In genomic region chr11:3583127-3583526, GRCm38 (mm10) we compare ENCODE assay signal across 23 mouse cellular contexts.
"Had no signal": no experiment of that assay in that cellular context is flagged by ENCODE, and none has a peak within 500 bp of the region (broad histone marks: within the 10 kb centered on the region; RNA-seq: fewer than 3 reads in every experiment).

No protein-coding gene starts in this region.

- H3K27me3 ChIP-seq: heart, embryonic 12.5 days; hindbrain, embryonic 12.5 days; intestine, embryonic 15.5 days; limb, embryonic 13.5 days; limb, embryonic 15.5 days had no signal

- H3K4me2 ChIP-seq: heart, embryonic 12.5 days; hindbrain, embryonic 12.5 days; hindbrain, embryonic 14.5 days; intestine, embryonic 15.5 days; limb, embryonic 13.5 days; limb, embryonic 15.5 days had no signal

- H3K4me3 ChIP-seq: heart, embryonic 10.5 days; heart, embryonic 12.5 days; hindbrain, embryonic 10.5 days; hindbrain, embryonic 12.5 days; intestine, embryonic 15.5 days; layer of hippocampus, adult 2 months; limb, embryonic 13.5 days; limb, embryonic 15.5 days had no signal

- H3K36me3 ChIP-seq: heart, embryonic 10.5 days; heart, embryonic 12.5 days; hindbrain, embryonic 10.5 days; hindbrain, embryonic 12.5 days; intestine, embryonic 15.5 days; limb, embryonic 13.5 days; limb, embryonic 15.5 days had no signal

- H3K27ac ChIP-seq: heart, embryonic 10.5 days; hindbrain, embryonic 10.5 days; hindbrain, embryonic 12.5 days; hindbrain, embryonic 14.5 days; intestine, embryonic 15.5 days; layer of hippocampus, adult 2 months; limb, embryonic 13.5 days; limb, embryonic 15.5 days had no signal

- H3K4me1 ChIP-seq: hindbrain, embryonic 10.5 days; hindbrain, embryonic 12.5 days; intestine, embryonic 15.5 days; limb, embryonic 13.5 days; limb, embryonic 15.5 days had no signal

- DNase-seq: forebrain, postnatal 0 days; gastrocnemius, postnatal 14 days; heart, adult 18-20 months; heart, postnatal 10 days; heart, postnatal 4 days; kidney, adult 18-20 months; kidney, adult 8-10 months; kidney, postnatal 10 days; kidney, postnatal 25 days; kidney, postnatal 4 days; layer of hippocampus, postnatal 36 days; left cerebral cortex, postnatal 4 days had no signal

- H3K9me3 ChIP-seq: heart, embryonic 10.5 days; hindbrain, embryonic 12.5 days; intestine, embryonic 15.5 days; limb, embryonic 13.5 days; limb, embryonic 15.5 days had no signal

- H3K9ac ChIP-seq: forebrain, postnatal 0 days; heart, embryonic 12.5 days; hindbrain, embryonic 12.5 days; hindbrain, embryonic 14.5 days; intestine, embryonic 15.5 days; limb, embryonic 13.5 days; limb, embryonic 15.5 days had no signal

- ATAC-seq: forebrain, postnatal 0 days; hindbrain, embryonic 16.5 days; inflammation-experienced regulatory T-cells, adult 6 months; intestine, embryonic 15.5 days had no signal
